8 mouse cellular contexts compared by ENCODE assay signal in the genomic region with DNA sequence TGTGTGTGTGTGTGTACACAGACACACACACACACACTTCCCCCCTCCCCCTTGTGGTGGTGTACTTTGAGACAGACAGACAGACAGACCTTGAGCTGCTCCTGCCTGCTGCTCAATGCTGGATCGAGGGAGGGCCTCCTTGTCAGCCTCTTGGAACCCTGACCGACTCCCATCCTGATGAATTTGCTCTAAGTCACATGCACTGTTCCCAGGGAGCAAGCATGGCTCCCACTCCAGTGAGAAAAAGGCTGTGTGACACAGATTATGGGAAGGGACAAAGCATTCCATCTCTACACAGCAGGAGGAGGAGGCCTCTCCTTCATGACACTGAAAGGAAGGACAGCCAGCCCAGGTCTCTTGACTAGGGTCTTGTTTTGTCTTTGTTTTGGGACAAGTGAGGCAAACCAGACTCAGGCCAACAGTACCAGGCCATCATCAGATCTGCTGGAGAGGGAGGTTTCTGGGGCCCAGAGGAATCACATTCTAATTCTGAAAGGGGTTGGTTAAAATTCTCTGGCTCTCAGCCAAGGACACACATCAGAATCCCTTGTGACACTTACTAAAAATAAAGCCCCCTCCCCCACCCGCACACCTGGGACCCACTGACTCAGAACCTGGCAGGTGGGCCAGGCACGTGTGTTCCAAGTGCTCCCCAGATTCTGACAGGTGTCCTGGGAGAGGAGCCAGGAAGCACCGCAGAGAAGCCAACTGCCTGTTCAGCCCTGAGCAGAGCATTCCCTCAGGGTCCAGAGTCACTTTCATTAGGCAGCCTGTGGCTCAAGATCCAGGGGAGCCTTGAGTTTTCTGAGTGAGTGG. TPM values are rescaled to one million over a fixed set of nuclear protein-coding genes. Genes with fewer than 3 reads are reported as not detected.
DNase-seq lines count a peak whose midpoint lies in the region; ATAC-seq lines count a peak whose summit lies in the region.

No protein-coding gene starts in this region.

- H3K4me2 ChIP-seq in heart, embryonic 13.5 days, result peak overlapping the region; percentile 86
- H3K4me2 ChIP-seq in stomach, embryonic 15.5 days, result peak overlapping the region; percentile 77

- H3K27ac ChIP-seq in heart, embryonic 13.5 days (replicated peaks), result peak overlapping the region; percentile 100
- peak overlapping the region; percentile 85 for H3K27ac ChIP-seq in stomach, embryonic 15.5 days

- peak overlapping the region; percentile 100 for H3K9ac ChIP-seq in heart, embryonic 13.5 days
- no peak overlapping the region for H3K9ac ChIP-seq in stomach, embryonic 15.5 days

- 14% methylated on average over 5 of the region's 5 CpGs for WGBS in heart, embryonic 13.5 days
- 11% methylated on average over 5 of the region's 5 CpGs for WGBS in stomach, embryonic 15.5 days

- DNase-seq in right cerebral cortex, postnatal 14 days, result peak; percentile 51
- no peak for DNase-seq in right cerebral cortex, adult 2 months (ENCODE audit: low spot score in 2 of 2)
- peak; percentile 90 to 92 for DNase-seq in cerebellum, postnatal 36 days
- peak; percentile 67 for DNase-seq in kidney, postnatal 14 days
- DNase-seq in ovary, postnatal 10 days (ENCODE audit: low spot score), result no peak
- DNase-seq in B cell, adult 2 months, result no peak

- peaks cover 92% of the 10 kb centered on the region for H3K4me1 ChIP-seq in heart, embryonic 13.5 days
- H3K4me1 ChIP-seq in stomach, embryonic 15.5 days, result peaks cover 87% of the 10 kb centered on the region

- no peaks in the 10 kb centered on the region for H3K27me3 ChIP-seq in heart, embryonic 13.5 days (replicated peaks)
- no peaks in the 10 kb centered on the region for H3K27me3 ChIP-seq in stomach, embryonic 15.5 days (replicated peaks)

- H3K36me3 ChIP-seq in heart, embryonic 13.5 days, result no peaks in the 10 kb centered on the region
- no peaks in the 10 kb centered on the region for H3K36me3 ChIP-seq in stomach, embryonic 15.5 days

- H3K9me3 ChIP-seq in heart, embryonic 13.5 days, result no peaks in the 10 kb centered on the region
- H3K9me3 ChIP-seq in stomach, embryonic 15.5 days, result no peaks in the 10 kb centered on the region

- peak overlapping the region; percentile 97 for H3K4me3 ChIP-seq in heart, embryonic 13.5 days
- H3K4me3 ChIP-seq in stomach, embryonic 15.5 days (replicated peaks), result no peak overlapping the region; the same call in 1 of the 2 replicates

- no peak for ATAC-seq in heart, embryonic 13.5 days (ENCODE audit: extremely low read depth, insufficient number of reproducible peaks, low FRiP score, low TSS enrichment)
- no peak for ATAC-seq in stomach, embryonic 15.5 days (ENCODE audit: insufficient read depth, low FRiP score, low read depth)

RNA-seq across cellular contexts. Expression of a gene that starts 5.9 kb away (rescaled TPM):
- polyA plus RNA-seq in heart, embryonic 13.5 days (2015; fragmentation: Nextera tagmentation; extraction: Ambion mirVana), result 37.1 and 39.6 TPM in 2 replicates
- polyA plus RNA-seq in stomach, embryonic 15.5 days (2015; fragmentation: Nextera tagmentation; extraction: Ambion mirVana), result 57.0 and 63.2 TPM in 2 replicates

RNA-seq across cellular contexts. Expression of a gene that starts 16.1 kb away (rescaled TPM):
- 0.17 and 0.21 TPM in 2 replicates for polyA plus RNA-seq in heart, embryonic 13.5 days (2015; fragmentation: Nextera tagmentation; extraction: Ambion mirVana)
- polyA plus RNA-seq in stomach, embryonic 15.5 days (2015; fragmentation: Nextera tagmentation; extraction: Ambion mirVana), result 0.52 and 0.60 TPM in 2 replicates

RNA-seq across cellular contexts. Expression of a gene that starts 46.2 kb away (rescaled TPM):
- 86.6 and 92.5 TPM in 2 replicates for polyA plus RNA-seq in heart, embryonic 13.5 days (2015; fragmentation: Nextera tagmentation; extraction: Ambion mirVana)
- polyA plus RNA-seq in stomach, embryonic 15.5 days (2015; fragmentation: Nextera tagmentation; extraction: Ambion mirVana), result 79.9 and 85.2 TPM in 2 replicates

RNA-seq across cellular contexts. Expression of a gene that starts 56.8 kb away (rescaled TPM):
- polyA plus RNA-seq in heart, embryonic 13.5 days (2015; fragmentation: Nextera tagmentation; extraction: Ambion mirVana), result 36.3 and 41.7 TPM in 2 replicates
- 54.3 and 55.2 TPM in 2 replicates for polyA plus RNA-seq in stomach, embryonic 15.5 days (2015; fragmentation: Nextera tagmentation; extraction: Ambion mirVana)

RNA-seq across cellular contexts. Expression of a gene that starts 56.9 kb away (rescaled TPM):
- polyA plus RNA-seq in heart, embryonic 13.5 days (2015; fragmentation: Nextera tagmentation; extraction: Ambion mirVana), result 0.33 and 0.34 TPM in 2 replicates
- polyA plus RNA-seq in stomach, embryonic 15.5 days (2015; fragmentation: Nextera tagmentation; extraction: Ambion mirVana), result 1.1 and 1.5 TPM in 2 replicates

Comparison
In these comparisons a context has a peak if more than half of its experiments do, and no peak if none do; other contexts are left out.
1. DNase-seq: peak in right cerebral cortex, postnatal 14 days (single experiment), cerebellum, postnatal 36 days (2 of 2) and kidney, postnatal 14 days (single experiment); none in right cerebral cortex, adult 2 months (0 of 2), ovary, postnatal 10 days (single experiment) and B cell, adult 2 months (0 of 2).